Mouse (Mus musculus): Measurements from ENCODE around the gene Chp2.

Chp2 gene

GRCm38 (mm10) chr7:122244166-122244565, 24.9 kb downstream of the Chp2 start:
- DNase-seq = no peak

- DNase-seq = no peak
Observed at GRCm38 (mm10) chr7:122244584-122244983, 25.3 kb downstream of the Chp2 start.

DNA sequence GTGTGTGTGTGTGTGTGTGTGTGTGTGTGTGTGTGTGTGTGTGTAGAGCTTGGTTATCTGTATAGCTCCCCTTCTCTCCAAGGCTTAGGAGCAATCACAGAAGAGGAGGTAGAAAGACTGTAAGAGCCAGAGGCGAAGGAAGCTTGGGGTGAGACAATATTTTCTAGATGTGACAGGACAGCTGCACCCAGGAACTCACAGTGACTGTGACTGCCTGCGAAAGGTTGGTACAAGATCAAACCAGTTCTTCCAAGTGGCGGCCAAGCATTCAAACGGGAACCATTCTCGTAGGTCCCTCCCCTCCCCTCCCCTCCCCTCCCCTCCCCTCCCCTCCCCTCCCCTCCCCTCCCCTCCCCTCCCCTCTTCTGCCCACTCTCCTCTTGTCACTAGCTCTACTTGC, 26.7 kb downstream of the Chp2 start:
- DNase-seq = no peak

- no peak for DNase-seq
Observed at GRCm38 (mm10) chr7:122247254-122247864, 28.1 kb downstream of the Chp2 start.

- DNase-seq = no peak
Observed at GRCm38 (mm10) chr7:122249321-122249821, 30.1 kb downstream of the Chp2 start.

DNA sequence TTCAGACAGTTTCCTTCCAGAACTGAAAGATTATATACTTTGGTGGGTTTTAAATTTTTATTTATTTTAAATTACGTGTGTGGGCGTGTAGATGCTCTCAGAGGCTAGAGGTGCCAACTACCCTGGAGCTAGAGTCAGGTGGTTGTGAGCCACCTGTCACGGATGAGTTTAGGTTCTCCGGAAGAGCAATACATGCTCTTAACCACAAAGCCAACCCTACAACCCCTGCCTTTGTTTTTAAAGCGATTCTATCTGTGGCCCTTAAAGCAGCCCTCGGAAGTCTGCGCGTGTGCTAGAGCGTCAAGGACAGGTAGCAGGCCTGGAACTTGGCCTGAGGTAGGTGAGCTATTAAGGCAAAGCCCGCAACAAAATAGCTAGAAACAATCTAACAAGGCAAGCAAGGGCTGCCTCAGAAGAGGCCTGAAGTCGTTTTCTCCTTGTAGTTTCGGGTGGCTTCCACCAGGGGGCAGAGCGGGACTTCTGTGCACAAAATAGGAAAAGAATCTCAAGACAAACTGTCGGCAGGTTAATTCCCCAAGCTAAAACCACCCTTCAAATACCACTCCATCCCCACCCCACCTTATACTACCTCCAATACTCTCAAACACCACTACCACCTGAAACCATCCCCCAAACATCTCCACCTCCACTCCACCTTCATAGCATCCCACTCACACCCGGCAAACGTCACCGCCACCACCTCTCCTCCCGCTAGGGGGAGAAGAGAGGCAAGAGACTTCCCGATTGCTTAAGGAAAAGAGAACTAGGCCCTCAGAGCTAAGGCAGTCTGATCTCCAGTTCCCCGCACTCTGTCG, 32.1 kb downstream of the Chp2 start:
- peak; percentile 73 to 83 for DNase-seq

- DNase-seq = no peak
Observed at GRCm38 (mm10) chr7:122256722-122257121, 37.4 kb downstream of the Chp2 start.

DNA sequence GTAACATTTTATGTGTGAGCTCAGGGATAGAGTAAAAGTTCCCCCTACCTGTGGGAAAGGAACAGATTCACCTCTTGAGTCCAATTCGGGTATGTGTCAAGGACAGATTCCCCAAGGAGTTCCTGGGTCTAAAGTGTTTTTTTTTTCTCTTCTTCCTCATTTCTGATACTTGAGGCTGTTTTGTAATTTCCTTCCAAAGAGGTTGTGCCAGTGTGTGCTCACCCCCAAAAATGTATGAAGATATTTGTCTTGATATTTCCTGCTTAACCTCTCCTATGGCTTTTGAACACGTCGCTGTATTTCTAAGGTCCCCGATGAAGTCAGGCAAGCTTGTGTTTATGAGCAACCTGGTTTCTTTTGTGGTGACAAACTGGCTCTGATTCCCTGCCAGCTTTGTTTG, 39.2 kb downstream of the Chp2 start:
- DNase-seq = no peak

- DNase-seq = peak; percentile 22 to 42
Observed at GRCm38 (mm10) chr7:122260055-122260602, 40.8 kb downstream of the Chp2 start.

DNA sequence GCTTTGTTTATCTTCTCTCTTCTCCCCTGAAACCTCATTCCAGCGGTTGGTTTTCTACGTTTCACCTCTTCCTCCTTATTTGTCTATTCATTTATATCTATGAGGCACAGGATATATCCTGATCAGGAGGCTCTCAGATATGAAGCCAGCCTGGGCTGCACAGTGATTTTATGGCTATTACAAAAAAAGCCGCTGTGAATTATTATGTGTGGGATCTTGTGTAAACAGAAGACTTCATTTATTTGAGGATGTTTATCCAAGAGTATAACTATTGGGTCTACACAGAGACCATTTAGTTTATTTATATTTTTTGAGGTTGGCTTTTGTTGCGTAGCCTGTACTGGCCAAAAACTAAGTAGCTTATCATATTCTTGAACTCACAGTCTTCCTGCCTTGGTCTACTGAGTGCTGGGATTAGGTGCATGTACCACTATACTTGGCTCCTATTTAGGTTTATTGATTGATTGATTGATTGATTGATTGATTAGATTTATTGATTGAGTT, 49.7 kb downstream of the Chp2 start:
- no peak for DNase-seq

GRCm38 (mm10) chr7:122272334-122272733, 53.0 kb downstream of the Chp2 start:
- DNase-seq = no peak
